Mouse (Mus musculus) ES-Bruce4 (cell line): Measurements from ENCODE around the gene Rps6ka3. TPM values are rescaled to one million over a fixed set of nuclear protein-coding genes. Genes with fewer than 3 reads are reported as not detected.
A peak's percentile ranks its signal among the peaks of the same experiment; 100 is the strongest.

Experiments
- H3K27ac ChIP-seq: 2 replicates; pipeline ENCODE4 v1.5.1; 2012; ENCODE audit warnings: low read length, inconsistent platforms; ENCODE audit not compliant: insufficient read depth
- H3K27me3 ChIP-seq: 2 replicates; pipeline ENCODE4 v1.6.1; 2012; ENCODE audit warnings: mild to moderate bottlenecking, low read length, inconsistent platforms; ENCODE audit not compliant: control insufficient read depth, poor library complexity, insufficient read depth, severe bottlenecking
- H3K36me3 ChIP-seq: 2 replicates; pipeline ENCODE4 v1.6.1; 2012; ENCODE audit warnings: inconsistent platforms, mild to moderate bottlenecking, low read length, moderate library complexity; ENCODE audit not compliant: control insufficient read depth, poor library complexity, insufficient read depth, severe bottlenecking
- H3K4me1 ChIP-seq: one replicate; pipeline ENCODE4 v1.8.1; 2011; ENCODE audit warnings: low read length; ENCODE audit not compliant: control insufficient read depth, insufficient read depth
- H3K4me3 ChIP-seq: 2 replicates; pipeline ENCODE4 v1.5.1; 2011; ENCODE audit warnings: low read depth, mild to moderate bottlenecking, low read length
- H3K9ac ChIP-seq: 2 replicates; pipeline ENCODE4 v1.6.1; 2012; ENCODE audit warnings: low read depth, mild to moderate bottlenecking, inconsistent platforms; ENCODE audit not compliant: poor library complexity, severe bottlenecking
- H3K9me3 ChIP-seq: replicated peaks from 2 replicates; pipeline ENCODE4 v1.6.1; 2012; ENCODE audit warnings: mild to moderate bottlenecking, low read length, inconsistent platforms; ENCODE audit not compliant: control insufficient read depth, poor library complexity, insufficient read depth, severe bottlenecking
- CTCF ChIP-seq: IDR thresholded peaks from one replicate; pipeline ENCODE4 v1.8.1; 2011; ENCODE audit warnings: low read depth, low read length
- EP300 ChIP-seq: IDR thresholded peaks from 2 replicates; pipeline ENCODE4 v1.6.1; 2011; ENCODE audit warnings: low read depth, low read length; ENCODE audit not compliant: insufficient read depth
- POLR2A ChIP-seq: IDR thresholded peaks from one replicate; pipeline ENCODE4 v1.8.1; 2011; ENCODE audit warnings: low read length; ENCODE audit not compliant: insufficient read depth
- polyA plus RNA-seq: library from polyadenylated mRNA; stranded (reverse); fragments of >200 nt; gene quantifications from 2 replicates; pipeline ENCODE4 v1.2.4, GENCODE M21; 2011; ENCODE audit warnings: low read depth; ENCODE audit not compliant: missing spikeins, insufficient read depth, insufficient read length

Gene Rps6ka3
- polyA plus RNA-seq, 1 experiment: 55.5 TPM

GRCm38 (mm10) chrX:159295879-159296278, 85.8 kb downstream of the Rps6ka3 start:
- Histone ChIP-seq H3K4me3 (no peak overlapping the region), H3K4me1 (no peaks in the 10 kb centered on the region)
- TF ChIP-seq CTCF (no peak), POLR2A (no peak), EP300 (no peak)

GRCm38 (mm10) chrX:159302349-159303311, 92.5 kb downstream of the Rps6ka3 start:
- no peak for TF ChIP-seq CTCF
- no peak for TF ChIP-seq POLR2A
- TF ChIP-seq EP300: no peak
- H3K27me3 ChIP-seq: no peaks in the 10 kb centered on the region
- no peaks in the 10 kb centered on the region for H3K4me1 ChIP-seq
- H3K9ac ChIP-seq: no peak overlapping the region
- H3K36me3 ChIP-seq: no peaks in the 10 kb centered on the region
- no peak overlapping the region for H3K4me3 ChIP-seq
- no peaks in the 10 kb centered on the region for H3K9me3 ChIP-seq
- no peak overlapping the region for H3K27ac ChIP-seq

More at GRCm38 (mm10) chrX:159295879-159296278, 85.8 kb downstream of the Rps6ka3 start:
- Histone ChIP-seq H3K36me3 (no peaks in the 10 kb centered on the region), H3K9me3 (no peaks in the 10 kb centered on the region), H3K27me3 (no peaks in the 10 kb centered on the region), H3K27ac (no peak overlapping the region), H3K9ac (no peak overlapping the region)

GRCm38 (mm10) chrX:159315293-159315692, 105.2 kb downstream of the Rps6ka3 start:
- Histone ChIP-seq H3K27me3 (no peaks in the 10 kb centered on the region), H3K27ac (no peak overlapping the region), H3K9ac (no peak overlapping the region), H3K9me3 (no peaks in the 10 kb centered on the region), H3K4me1 (no peaks in the 10 kb centered on the region), H3K4me3 (no peak overlapping the region), H3K36me3 (no peaks in the 10 kb centered on the region)
- TF ChIP-seq CTCF (no peak), EP300 (no peak), POLR2A (no peak)

- Histone ChIP-seq H3K4me3 (no peak overlapping the region), H3K36me3 (no peaks in the 10 kb centered on the region), H3K9me3 (no peaks in the 10 kb centered on the region), H3K27ac (no peak overlapping the region), H3K27me3 (no peaks in the 10 kb centered on the region), H3K9ac (no peak overlapping the region), H3K4me1 (no peaks in the 10 kb centered on the region)
- TF ChIP-seq CTCF (peak; percentile 66), EP300 (no peak)
Measured at GRCm38 (mm10) chrX:159321342-159321741, 111.2 kb downstream of the Rps6ka3 start.

- no peaks in the 10 kb centered on the region for H3K9me3 ChIP-seq
Measured at GRCm38 (mm10) chrX:159364506-159364905, 154.4 kb downstream of the Rps6ka3 start.

More at GRCm38 (mm10) chrX:159364506-159364905, 154.4 kb downstream of the Rps6ka3 start:
- no peak overlapping the region for H3K27ac ChIP-seq
- H3K9ac ChIP-seq: no peak overlapping the region
- no peaks in the 10 kb centered on the region for H3K36me3 ChIP-seq
- TF ChIP-seq EP300 (no peak), CTCF (no peak), POLR2A (no peak)
- H3K4me3 ChIP-seq: no peak overlapping the region
- no peaks in the 10 kb centered on the region for H3K27me3 ChIP-seq
- H3K4me1 ChIP-seq: no peaks in the 10 kb centered on the region
